Mouse (Mus musculus) bone marrow macrophage, adult 2 months (primary cell): Measurements from ENCODE around the gene C2.

ENCODE experiments used
- CTCF ChIP-seq: IDR thresholded peaks from 2 replicates; pipeline ENCODE4 v1.5.1; 2012; ENCODE audit warnings: low read depth, mild to moderate bottlenecking, low read length, moderate library complexity
- POLR2A ChIP-seq: IDR thresholded peaks from 2 replicates; pipeline ENCODE4 v1.6.1; 2012; ENCODE audit warnings: mild to moderate bottlenecking, low read depth, low read length, borderline replicate concordance

DNA sequence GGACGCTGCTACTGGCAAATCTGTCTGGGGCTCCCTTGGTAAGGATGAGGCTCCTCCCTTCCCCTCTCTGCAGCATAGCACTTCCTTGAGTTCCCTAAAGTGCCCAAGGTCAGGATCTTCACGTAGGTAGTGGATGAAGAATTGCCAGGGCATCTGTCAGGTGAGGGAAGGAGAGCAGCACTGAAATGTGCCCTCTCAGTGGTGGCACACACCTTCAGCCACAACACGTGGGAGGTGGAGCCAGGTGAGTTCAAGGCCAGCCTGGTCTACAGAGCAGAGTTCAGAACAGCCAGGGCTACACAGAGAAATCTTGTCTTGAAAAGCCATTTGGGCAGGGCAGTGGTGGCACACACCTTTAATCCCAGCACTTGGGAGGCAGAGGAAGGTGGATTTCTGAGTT lies 43.3 kb downstream of the C2 start:
- TF ChIP-seq CTCF: no peak
- no peak for TF ChIP-seq POLR2A
